Mouse (Mus musculus) brain, embryonic 14.5 days (tissue): ENCODE measurements around the gene Lamp3. TPM values are rescaled to one million over a fixed set of nuclear protein-coding genes. Genes with fewer than 3 reads are reported as not detected.
"Not testable (repeated sequence)": the region's sequence is repeated elsewhere in the genome, so short reads cannot be mapped to it uniquely, and the experiment has no call there.

Experiments used
- DNase-seq: peaks from one replicate; pipeline ENCODE4 v3.0.0-alpha.2; 2011; ENCODE audit warnings: low read depth
- CTCF ChIP-seq: fragments of 200-500 bp; IDR thresholded peaks from 2 replicates; pipeline ENCODE4 v1.5.1; 2012; ENCODE audit warnings: inconsistent platforms, mild to moderate bottlenecking, moderate library complexity, borderline replicate concordance; ENCODE audit not compliant: insufficient read depth, insufficient read length; ENCODE audit errors: extremely low read depth
- POLR2A ChIP-seq: fragments of 200-500 bp; IDR thresholded peaks from 2 replicates; pipeline ENCODE4 v1.6.1; 2012; ENCODE audit warnings: mild to moderate bottlenecking, inconsistent platforms, borderline replicate concordance; ENCODE audit not compliant: poor library complexity, insufficient read depth, insufficient read length, severe bottlenecking; ENCODE audit errors: extremely low read depth
- polyA plus RNA-seq: library from polyadenylated mRNA; depleted of rRNA; stranded (reverse); fragments of >200 nt; gene quantifications from 2 replicates; pipeline ENCODE4 v1.2.3, GENCODE M21; 2012; rRNA removed

Lamp3 gene
- polyA plus RNA-seq: not detected in 2 replicates

DNA sequence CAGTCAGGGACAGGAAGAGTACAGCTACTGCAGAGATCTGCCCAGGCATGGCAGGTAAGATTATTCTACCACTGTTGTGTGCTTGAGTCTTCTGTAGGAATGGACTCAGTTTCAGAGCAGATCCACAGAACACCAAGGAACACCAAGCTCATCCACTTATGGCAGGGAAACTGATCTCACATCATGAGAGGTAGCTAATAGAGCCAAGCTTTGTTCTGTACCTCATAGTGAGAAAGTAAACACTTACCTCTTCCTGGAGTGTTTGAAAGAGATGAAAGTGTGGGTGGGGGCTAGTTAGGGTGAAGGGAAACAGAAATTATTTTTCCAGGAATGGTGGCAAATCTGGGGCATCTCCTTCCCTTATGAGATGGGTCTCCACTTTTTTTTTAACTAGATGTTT, at the start of gene Lamp3:
TSS of gene Lamp3 (minus strand) at position 160 of the 400 bp plus-strand sequence.
- DNase-seq: no peak
- TF ChIP-seq POLR2A: no peak

DNA sequence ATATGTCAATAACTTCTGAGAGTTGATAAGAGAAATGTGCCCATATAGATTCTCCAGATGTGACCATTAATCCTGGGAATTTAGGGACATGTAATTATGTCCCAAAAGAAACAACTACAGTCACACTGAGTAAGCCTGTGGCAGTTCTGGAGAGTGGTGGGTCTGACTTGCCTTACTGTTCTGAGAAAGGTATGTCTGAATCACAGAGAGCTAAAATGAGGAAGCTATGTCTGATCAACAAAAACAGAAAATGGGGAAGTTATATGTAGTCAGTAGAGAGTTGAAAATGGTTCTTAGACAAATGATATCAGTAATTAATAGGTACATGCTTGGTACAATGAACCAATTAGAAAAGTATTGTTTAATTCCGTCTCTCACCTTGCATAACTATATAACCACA, 26.7 kb upstream of the Lamp3 start:
- DNase-seq: no peak
- no peak for TF ChIP-seq CTCF
- TF ChIP-seq POLR2A: no peak

GRCm38 (mm10) chr16:19724139-19724538, 18.0 kb upstream of the Lamp3 start:
- 0 out of 2 replicates have a peak, but pooled peaks have one; percentile 2 for TF ChIP-seq CTCF
- peak; percentile 51 for DNase-seq

DNA sequence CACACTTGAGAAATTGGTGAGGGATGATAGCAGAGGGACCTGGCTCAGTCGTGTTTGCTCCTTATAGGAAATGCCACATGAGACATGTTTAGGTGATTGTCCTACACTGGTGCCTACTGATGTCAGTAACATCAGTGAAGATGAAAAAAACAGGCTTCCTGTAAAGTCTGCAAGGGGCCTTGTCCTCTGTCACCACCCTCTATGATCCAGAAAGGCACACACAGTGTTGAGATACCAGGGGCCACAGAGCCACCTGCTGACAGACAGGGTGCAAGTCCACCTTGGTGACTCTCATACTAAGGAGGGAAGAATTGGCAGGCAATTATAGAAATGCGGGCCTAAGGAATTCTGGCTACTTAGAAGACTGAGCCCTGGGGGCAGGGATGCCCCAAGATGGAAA, 14.8 kb upstream of the Lamp3 start:
- no peak for DNase-seq
- TF ChIP-seq POLR2A (no peak), CTCF (no peak)

- no peak for DNase-seq
- TF ChIP-seq POLR2A: no peak
- TF ChIP-seq CTCF: no peak
Measured at GRCm38 (mm10) chr16:19707381-19707780, 1.2 kb upstream of the Lamp3 start.

DNA sequence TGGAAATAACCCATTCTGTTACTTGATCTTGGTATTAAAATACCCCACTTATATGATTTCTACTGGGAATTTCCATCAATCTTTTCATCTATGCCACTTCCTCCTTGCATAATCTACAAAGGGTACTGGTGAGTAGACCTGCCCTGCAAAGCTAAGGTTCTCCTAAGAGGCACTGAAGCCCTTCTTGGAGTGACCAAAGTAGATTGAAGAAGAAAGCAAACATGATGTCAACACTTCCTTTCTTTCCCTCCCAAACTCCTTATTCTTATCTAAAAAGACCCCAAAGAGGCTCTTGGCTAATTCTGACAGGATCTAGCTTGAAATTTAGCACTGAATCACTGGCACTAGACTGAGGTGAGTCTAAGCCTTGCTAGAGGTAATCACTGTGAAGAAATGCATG, 7.0 kb downstream of the Lamp3 start:
- DNase-seq: no peak
- TF ChIP-seq CTCF: no peak
- no peak for TF ChIP-seq POLR2A

- no peak for DNase-seq
- TF ChIP-seq CTCF (no peak), POLR2A (no peak)
Measured at GRCm38 (mm10) chr16:19670768-19671357, 35.3 kb downstream of the Lamp3 start.

DNA sequence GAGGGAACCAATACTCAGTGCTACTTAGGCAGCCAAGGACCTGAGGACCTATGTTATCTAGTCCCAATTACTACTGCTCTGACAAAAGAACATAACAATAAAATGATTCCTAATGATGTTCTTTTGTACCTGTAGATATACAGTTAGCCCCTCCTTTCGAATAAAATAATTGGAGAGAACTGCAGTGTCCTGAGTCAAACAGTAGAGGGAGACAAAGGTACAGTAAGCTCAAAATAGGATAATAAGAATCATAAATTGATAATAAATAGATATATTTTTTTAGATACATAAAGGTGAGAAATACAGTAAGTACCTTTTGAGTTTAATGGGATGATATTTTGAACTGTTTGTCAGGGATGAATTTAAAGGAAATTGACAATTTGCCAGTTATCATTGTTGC, 39.9 kb downstream of the Lamp3 start:
- DNase-seq: peak; percentile 4
- TF ChIP-seq CTCF (no peak), POLR2A (no peak)

DNA sequence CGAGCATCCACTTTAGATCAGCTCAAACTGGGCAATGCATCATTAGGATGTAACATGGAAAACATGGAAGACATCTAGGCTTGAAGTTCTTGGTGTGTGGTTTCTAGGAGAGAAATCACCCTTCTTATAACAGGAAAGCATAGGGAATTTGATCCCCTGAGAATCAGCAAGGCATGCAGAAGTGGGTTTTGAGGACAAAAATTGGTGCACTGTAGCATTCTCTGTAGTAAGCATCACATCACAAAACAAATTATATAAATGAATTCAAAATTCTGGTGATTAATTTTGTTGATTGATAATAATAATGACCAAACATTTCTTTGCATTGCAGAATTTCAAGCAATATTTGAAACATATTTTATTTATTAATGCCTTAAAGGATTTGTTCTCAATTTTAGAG, 76.4 kb downstream of the Lamp3 start, which contains the start of gene Olfr171:
TSS of gene Olfr171 (minus strand) at position 101 of the 400 bp plus-strand sequence.
- TF ChIP-seq CTCF (no peak), POLR2A (no peak)
- no peak for DNase-seq

GRCm38 (mm10) chr16:19611782-19612181, 94.4 kb downstream of the Lamp3 start, which contains the start of gene Olfr170:
Gene Olfr170 (minus strand): TSS chr16:19611882.
- not testable (repeated sequence) for DNase-seq

Other genes with a start within 250 kb of the Lamp3 start
- gene Olfr166, start 222.7 kb downstream of the Lamp3 start, polyA plus RNA-seq: not detected in 2 replicates
- gene Olfr167, start 184.1 kb downstream of the Lamp3 start, polyA plus RNA-seq: not detected in 2 replicates
- gene Olfr168, start 170.8 kb downstream of the Lamp3 start, polyA plus RNA-seq: not detected in 2 replicates
- gene Olfr169, start 134.6 kb downstream of the Lamp3 start, polyA plus RNA-seq: not detected in 2 replicates
- not detected in 2 replicates for gene Olfr170, start 94.5 kb downstream of the Lamp3 start, polyA plus RNA-seq
- gene Olfr171, start 76.5 kb downstream of the Lamp3 start, polyA plus RNA-seq: not detected in 2 replicates
- 17.3 and 24.7 TPM in 2 replicates for gene B3gnt5, start 53.8 kb upstream of the Lamp3 start, polyA plus RNA-seq